Mouse (Mus musculus) embryonic facial prominence, embryonic 12.5 days (tissue): ENCODE results near the gene Map3k7cl. TPM values are rescaled to one million over a fixed set of nuclear protein-coding genes. Genes with fewer than 3 reads are reported as not detected.

ENCODE experiments used
- ATAC-seq: fragments of 200-750 bp; cut with Nextera tagmentation; 2 replicates; pipeline ENCODE4 v1.8.0; 2017; ENCODE audit not compliant: insufficient number of reproducible peaks, insufficient read depth, low FRiP score, low TSS enrichment
- H3K27ac ChIP-seq: fragments of 300-500 bp; sonication (generic); 2 replicates; pipeline ENCODE4 v1.5.1; 2016; ENCODE audit warnings: mild to moderate bottlenecking
- H3K27me3 ChIP-seq: fragments of 300-500 bp; sonication (generic); 2 replicates; pipeline ENCODE4 v1.6.1; 2016; ENCODE audit warnings: mild to moderate bottlenecking, moderate library complexity
- H3K36me3 ChIP-seq: fragments of 300-500 bp; sonication (generic); 2 replicates; pipeline ENCODE4 v1.6.1; 2016; ENCODE audit warnings: mild to moderate bottlenecking
- H3K4me1 ChIP-seq: fragments of 300-500 bp; sonication (generic); 2 replicates; pipeline ENCODE4 v1.6.1; 2016
- H3K4me2 ChIP-seq: fragments of 300-500 bp; sonication (generic); replicated peaks from 2 replicates; pipeline ENCODE4 v1.6.1; 2016; ENCODE audit warnings: mild to moderate bottlenecking, moderate library complexity
- H3K4me3 ChIP-seq: fragments of 300-500 bp; sonication (generic); 2 replicates; pipeline ENCODE4 v1.5.1; 2016; ENCODE audit warnings: mild to moderate bottlenecking
- H3K9ac ChIP-seq: fragments of 300-500 bp; sonication (generic); 2 replicates; pipeline ENCODE4 v1.6.1; 2016; ENCODE audit warnings: mild to moderate bottlenecking, moderate library complexity
- H3K9me3 ChIP-seq: fragments of 300-500 bp; sonication (generic); 2 replicates; pipeline ENCODE4 v1.6.1; 2016; ENCODE audit warnings: mild to moderate bottlenecking, moderate library complexity
- WGBS: fragments of 180-500 bp; shearing (Covaris S2); methylation state at CpG from one replicate; pipeline ENCODE4 v1.1.7; 2016; 5-methylcytosine and 5-hydroxymethylcytosine counted together
- polyA plus RNA-seq: library from polyadenylated mRNA; unstranded; fragments of >200 nt; fragmentation: Nextera tagmentation; extraction: Ambion mirVana; gene quantifications from 2 replicates; pipeline ENCODE4 v1.2.1, GENCODE M21; 2016

The Map3k7cl gene
- polyA plus RNA-seq, 1 experiment from 2014 or later, result not detected

DNA sequence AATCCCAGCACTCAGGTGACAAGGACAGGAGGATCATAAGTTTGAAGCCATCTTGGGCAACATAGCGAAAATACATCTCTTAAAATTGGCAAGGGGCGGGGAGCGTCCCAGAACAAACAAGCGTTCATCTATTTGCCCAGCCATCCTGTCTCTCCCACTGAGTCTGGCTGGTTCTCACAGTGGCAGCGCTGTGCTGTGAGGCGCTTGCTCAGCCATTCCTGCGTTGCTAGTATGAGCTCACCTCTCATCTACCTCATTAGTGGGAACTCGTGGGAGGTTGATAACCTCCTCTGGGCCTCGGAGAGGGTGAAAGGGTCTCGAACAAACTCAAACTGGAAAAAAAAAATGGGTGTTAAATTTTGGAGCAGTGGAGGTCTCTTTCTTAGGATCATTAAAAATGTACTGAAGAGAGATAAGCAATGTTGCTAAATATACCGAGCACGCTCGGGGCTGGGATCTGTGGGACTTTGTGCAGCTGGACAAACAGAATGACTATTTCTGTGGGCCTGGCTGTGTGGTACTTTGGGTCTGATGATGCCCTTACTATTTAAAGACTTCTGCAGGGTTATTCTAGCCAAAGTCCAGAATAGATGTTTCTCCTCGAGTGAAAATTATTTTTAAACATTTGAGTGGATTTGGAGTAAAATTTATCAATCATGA lies 91.1 kb downstream of the Map3k7cl start:
- no peak overlapping the region for H3K9ac ChIP-seq
- no peak for ATAC-seq
- no peak overlapping the region for H3K4me3 ChIP-seq
- H3K36me3 ChIP-seq, result no peaks in the 10 kb centered on the region
- H3K27me3 ChIP-seq, result no peaks in the 10 kb centered on the region
- H3K9me3 ChIP-seq, result no peaks in the 10 kb centered on the region
- 73% methylated on average over 14 of the region's 14 CpGs for WGBS
- no peak overlapping the region for H3K4me2 ChIP-seq
- peaks cover 10% of the 10 kb centered on the region for H3K4me1 ChIP-seq
- H3K27ac ChIP-seq, result no peak overlapping the region

Other genes starting within 250 kb of the Map3k7cl start
- 22.1 and 22.7 TPM in 2 replicates for gene N6amt1, start 199.1 kb upstream of the Map3k7cl start, polyA plus RNA-seq
- 31.1 and 31.7 TPM in 2 replicates for gene Ltn1, start 120.7 kb upstream of the Map3k7cl start, polyA plus RNA-seq
- gene Rwdd2b, start 112.8 kb upstream of the Map3k7cl start, polyA plus RNA-seq, result 12.1 TPM in 2 replicates
- gene Usp16, start 98.6 kb upstream of the Map3k7cl start, polyA plus RNA-seq, result 40.1 and 44.9 TPM in 2 replicates
- 489 and 511 TPM in 2 replicates for gene Cct8, start 57.5 kb upstream of the Map3k7cl start, polyA plus RNA-seq
- gene Bach1, start 145.6 kb downstream of the Map3k7cl start, polyA plus RNA-seq, result 21.5 and 22.4 TPM in 2 replicates